Mouse (Mus musculus): Measurements from ENCODE around the gene Nfia. TPM values are rescaled to one million over a fixed set of nuclear protein-coding genes. Genes with fewer than 3 reads are reported as not detected.
A peak's percentile ranks its signal among the peaks of the same experiment; 100 is the strongest.

Gene Nfia
- polyA plus RNA-seq, 1 experiment from 2014 or later, result 42.1 TPM

DNA sequence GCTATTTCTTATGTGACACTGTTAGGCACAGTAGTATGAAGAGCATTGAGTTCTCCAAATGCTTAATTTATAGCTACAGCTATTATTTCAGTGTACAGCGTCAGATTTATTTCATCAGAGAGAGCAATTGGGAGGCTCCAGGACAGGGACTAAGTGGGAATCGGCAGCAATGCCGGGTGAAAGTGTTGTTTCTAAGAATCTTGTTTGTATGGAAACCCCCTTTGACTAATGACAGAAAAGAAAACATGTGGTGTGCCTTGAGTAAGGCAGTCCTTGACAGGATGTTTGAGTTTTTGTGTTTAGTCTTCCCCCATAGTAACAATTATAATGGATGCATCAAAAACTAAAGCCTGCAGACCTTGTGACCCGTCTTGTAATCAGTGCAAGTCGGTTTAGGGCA, 204.4 kb downstream of the Nfia start:
- DNase-seq (ENCODE audit: low spot score) (peak; percentile 44), ATAC-seq (replicated peaks; ENCODE audit: low FRiP score, low TSS enrichment, low read depth) (no peak)
- H3K36me3 ChIP-seq (ENCODE audit: control insufficient read depth, insufficient read depth, low read length), result no peaks in the 10 kb centered on the region
- H3K9me3 ChIP-seq (ENCODE audit: control insufficient read depth, low read length), result no peaks in the 10 kb centered on the region
- no peak overlapping the region for H3K9ac ChIP-seq (ENCODE audit: low read length)
- H3K4me1 ChIP-seq (replicated peaks; ENCODE audit: control insufficient read depth, insufficient read depth, low read length), result peaks cover 8% of the 10 kb centered on the region; the same call in 1 of the 2 replicates
- no peaks in the 10 kb centered on the region for H3K27me3 ChIP-seq (replicated peaks; ENCODE audit: control insufficient read depth, insufficient read depth, low read length)
- H3K4me2 ChIP-seq (ENCODE audit: low read length), result no peak overlapping the region
- H3K4me3 ChIP-seq (ENCODE audit: low read depth, low read length), result no peak overlapping the region
- WGBS, result 46% methylated on average over 5 of the region's 5 CpGs
- H3K27ac ChIP-seq (ENCODE audit: low read depth), result no peak overlapping the region

DNA sequence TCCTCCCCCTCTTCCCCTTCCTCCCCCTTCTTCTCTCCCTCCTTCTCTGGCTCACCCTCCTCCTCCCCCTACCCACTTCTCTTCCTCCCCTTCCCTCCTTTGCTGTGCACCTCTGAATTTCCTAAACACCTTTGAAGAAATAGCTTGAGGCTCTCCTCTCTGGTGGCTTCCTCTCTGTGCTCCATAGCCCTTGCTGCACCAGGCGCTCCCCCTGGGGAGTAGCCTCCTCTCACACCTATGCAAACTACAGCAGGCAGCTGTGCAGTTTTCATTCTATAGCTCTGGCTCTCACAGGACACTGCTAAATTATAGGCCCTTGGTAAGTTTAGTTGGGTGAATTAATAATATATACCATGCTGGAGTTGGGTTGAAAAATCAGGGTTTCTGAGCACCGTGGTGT, 211.8 kb downstream of the Nfia start:
- no peak overlapping the region for H3K4me2 ChIP-seq (ENCODE audit: low read length)
- H3K9me3 ChIP-seq (ENCODE audit: control insufficient read depth, low read length), result no peaks in the 10 kb centered on the region
- no peak overlapping the region for H3K4me3 ChIP-seq (ENCODE audit: low read depth, low read length)
- 79% methylated on average over 2 of the region's 2 CpGs for WGBS
- ATAC-seq (replicated peaks; ENCODE audit: low FRiP score, low TSS enrichment, low read depth) (no peak), DNase-seq (ENCODE audit: low spot score) (no peak)
- H3K27me3 ChIP-seq (replicated peaks; ENCODE audit: control insufficient read depth, insufficient read depth, low read length), result no peaks in the 10 kb centered on the region
- no peaks in the 10 kb centered on the region for H3K4me1 ChIP-seq (replicated peaks; ENCODE audit: control insufficient read depth, insufficient read depth, low read length)
- H3K36me3 ChIP-seq (ENCODE audit: control insufficient read depth, insufficient read depth, low read length), result no peaks in the 10 kb centered on the region
- H3K9ac ChIP-seq (ENCODE audit: low read length), result no peak overlapping the region
- H3K27ac ChIP-seq (ENCODE audit: low read depth), result no peak overlapping the region

GRCm38 (mm10) chr4:97986056-97986734, 213.7 kb downstream of the Nfia start:
- no peaks in the 10 kb centered on the region for H3K36me3 ChIP-seq (ENCODE audit: control insufficient read depth, insufficient read depth, low read length)
- WGBS, result 98% methylated on average over 1 of the region's 1 CpGs

GRCm38 (mm10) chr4:97986735-97987075, 214.2 kb downstream of the Nfia start:
- H3K27ac ChIP-seq (ENCODE audit: low read depth), result no peak overlapping the region
- no peaks in the 10 kb centered on the region for H3K9me3 ChIP-seq (ENCODE audit: control insufficient read depth, low read length)
- DNase-seq (ENCODE audit: low spot score), result no peak
- H3K4me1 ChIP-seq (replicated peaks; ENCODE audit: control insufficient read depth, insufficient read depth, low read length), result peaks cover 6% of the 10 kb centered on the region; the same call in 1 of the 2 replicates
- no peaks in the 10 kb centered on the region for H3K36me3 ChIP-seq (ENCODE audit: control insufficient read depth, insufficient read depth, low read length)
- no peak for ATAC-seq (replicated peaks; ENCODE audit: low FRiP score, low TSS enrichment, low read depth)
- WGBS, result 63% methylated on average over 4 of the region's 4 CpGs
- H3K4me2 ChIP-seq (ENCODE audit: low read length), result no peak overlapping the region
- no peaks in the 10 kb centered on the region for H3K27me3 ChIP-seq (replicated peaks; ENCODE audit: control insufficient read depth, insufficient read depth, low read length)
- no peak overlapping the region for H3K4me3 ChIP-seq (ENCODE audit: low read depth, low read length)
- no peak overlapping the region for H3K9ac ChIP-seq (ENCODE audit: low read length)

More at GRCm38 (mm10) chr4:97986056-97986734, 213.7 kb downstream of the Nfia start:
- Histone ChIP-seq H3K9ac (ENCODE audit: low read length) (no peak overlapping the region), H3K27ac (ENCODE audit: low read depth) (no peak overlapping the region), H3K4me3 (ENCODE audit: low read depth, low read length) (no peak overlapping the region), H3K9me3 (ENCODE audit: control insufficient read depth, low read length) (no peaks in the 10 kb centered on the region), H3K4me2 (ENCODE audit: low read length) (no peak overlapping the region), H3K27me3 (replicated peaks; ENCODE audit: control insufficient read depth, insufficient read depth, low read length) (no peaks in the 10 kb centered on the region), H3K4me1 (replicated peaks; ENCODE audit: control insufficient read depth, insufficient read depth, low read length) (peaks cover 6% of the 10 kb centered on the region; the same call in 1 of the 2 replicates)
- ATAC-seq (replicated peaks; ENCODE audit: low FRiP score, low TSS enrichment, low read depth) (no peak), DNase-seq (ENCODE audit: low spot score) (no peak)

- WGBS, result 79% methylated on average over 5 of the region's 5 CpGs
- Histone ChIP-seq H3K27ac (ENCODE audit: low read depth) (no peak overlapping the region), H3K27me3 (replicated peaks; ENCODE audit: control insufficient read depth, insufficient read depth, low read length) (no peaks in the 10 kb centered on the region), H3K9ac (ENCODE audit: low read length) (no peak overlapping the region), H3K36me3 (ENCODE audit: control insufficient read depth, insufficient read depth, low read length) (no peaks in the 10 kb centered on the region), H3K9me3 (ENCODE audit: control insufficient read depth, low read length) (no peaks in the 10 kb centered on the region), H3K4me3 (ENCODE audit: low read depth, low read length) (no peak overlapping the region), H3K4me2 (ENCODE audit: low read length) (no peak overlapping the region), H3K4me1 (replicated peaks; ENCODE audit: control insufficient read depth, insufficient read depth, low read length) (peaks cover 6% of the 10 kb centered on the region; the same call in 1 of the 2 replicates)
- ATAC-seq (replicated peaks; ENCODE audit: low FRiP score, low TSS enrichment, low read depth) (no peak), DNase-seq (ENCODE audit: low spot score) (no peak)
These were observed 216.2 kb downstream of the Nfia start for GRCm38 (mm10) chr4:97988703-97989102.

- H3K4me2 ChIP-seq (ENCODE audit: low read length), result no peak overlapping the region
- 35% methylated on average over 5 of the region's 5 CpGs for WGBS
- H3K9me3 ChIP-seq (ENCODE audit: control insufficient read depth, low read length), result no peaks in the 10 kb centered on the region
- no peak overlapping the region for H3K9ac ChIP-seq (ENCODE audit: low read length)
- H3K27ac ChIP-seq (ENCODE audit: low read depth), result no peak overlapping the region
- H3K4me1 ChIP-seq (replicated peaks; ENCODE audit: control insufficient read depth, insufficient read depth, low read length), result peaks cover 6% of the 10 kb centered on the region; the same call in 1 of the 2 replicates
- no peaks in the 10 kb centered on the region for H3K27me3 ChIP-seq (replicated peaks; ENCODE audit: control insufficient read depth, insufficient read depth, low read length)
- DNase-seq (ENCODE audit: low spot score), result no peak
- no peak for ATAC-seq (replicated peaks; ENCODE audit: low FRiP score, low TSS enrichment, low read depth)
- H3K36me3 ChIP-seq (ENCODE audit: control insufficient read depth, insufficient read depth, low read length), result no peaks in the 10 kb centered on the region
- H3K4me3 ChIP-seq (ENCODE audit: low read depth, low read length), result no peak overlapping the region
These were observed 217.9 kb downstream of the Nfia start for GRCm38 (mm10) chr4:97990431-97990830.

- DNase-seq (ENCODE audit: low spot score) (no peak), ATAC-seq (replicated peaks; ENCODE audit: low FRiP score, low TSS enrichment, low read depth) (no peak)
- Histone ChIP-seq H3K4me2 (ENCODE audit: low read length) (no peak overlapping the region), H3K4me1 (replicated peaks; ENCODE audit: control insufficient read depth, insufficient read depth, low read length) (peaks cover 10% of the 10 kb centered on the region; the same call in 1 of the 2 replicates), H3K9me3 (ENCODE audit: control insufficient read depth, low read length) (no peaks in the 10 kb centered on the region), H3K36me3 (ENCODE audit: control insufficient read depth, insufficient read depth, low read length) (no peaks in the 10 kb centered on the region), H3K9ac (ENCODE audit: low read length) (no peak overlapping the region), H3K27ac (ENCODE audit: low read depth) (no peak overlapping the region), H3K27me3 (replicated peaks; ENCODE audit: control insufficient read depth, insufficient read depth, low read length) (no peaks in the 10 kb centered on the region), H3K4me3 (ENCODE audit: low read depth, low read length) (no peak overlapping the region)
- WGBS, result 86% methylated on average over 11 of the region's 11 CpGs
These were observed 218.9 kb downstream of the Nfia start for GRCm38 (mm10) chr4:97991395-97991794.

GRCm38 (mm10) chr4:97991880-97992279, 219.3 kb downstream of the Nfia start:
- 61% methylated on average over 3 of the region's 3 CpGs for WGBS
- Histone ChIP-seq H3K27ac (ENCODE audit: low read depth) (no peak overlapping the region), H3K9ac (ENCODE audit: low read length) (no peak overlapping the region), H3K4me3 (ENCODE audit: low read depth, low read length) (no peak overlapping the region), H3K9me3 (ENCODE audit: control insufficient read depth, low read length) (no peaks in the 10 kb centered on the region), H3K36me3 (ENCODE audit: control insufficient read depth, insufficient read depth, low read length) (no peaks in the 10 kb centered on the region), H3K27me3 (replicated peaks; ENCODE audit: control insufficient read depth, insufficient read depth, low read length) (no peaks in the 10 kb centered on the region), H3K4me1 (replicated peaks; ENCODE audit: control insufficient read depth, insufficient read depth, low read length) (peaks cover 10% of the 10 kb centered on the region; the same call in 1 of the 2 replicates), H3K4me2 (ENCODE audit: low read length) (no peak overlapping the region)
- no peak for ATAC-seq (replicated peaks; ENCODE audit: low FRiP score, low TSS enrichment, low read depth)
- DNase-seq (ENCODE audit: low spot score), result no peak
